Mouse (Mus musculus): ENCODE measurements around the gene C130074G19Rik. TPM values are rescaled to one million over a fixed set of nuclear protein-coding genes. Genes with fewer than 3 reads are reported as not detected.
A peak's percentile ranks its signal among the peaks of the same experiment; 100 is the strongest.

Gene C130074G19Rik
- total RNA-seq, 2 experiments from 2014 or later = 7.0 to 8.1 TPM

DNA sequence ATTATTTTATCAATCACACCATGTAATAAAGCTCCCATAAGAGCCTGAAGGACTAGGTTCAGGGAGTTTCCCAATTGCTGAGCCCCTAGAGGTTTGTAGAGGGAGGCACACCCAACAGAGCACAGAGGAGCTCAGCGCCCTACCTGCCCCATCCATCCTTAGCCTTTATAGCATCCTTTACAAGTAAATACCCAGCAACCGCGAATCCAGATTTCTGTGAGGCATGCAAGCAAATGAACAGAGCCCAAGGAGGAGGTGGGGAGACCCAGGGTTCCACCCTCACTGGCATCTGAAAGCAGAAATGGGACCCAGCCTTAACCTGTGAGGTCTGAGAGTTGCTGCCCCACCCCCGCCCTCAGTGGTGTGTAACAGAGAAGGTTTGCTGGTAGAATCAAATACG lies 46.7 kb downstream of the C130074G19Rik start:
- no peak for DNase-seq

DNA sequence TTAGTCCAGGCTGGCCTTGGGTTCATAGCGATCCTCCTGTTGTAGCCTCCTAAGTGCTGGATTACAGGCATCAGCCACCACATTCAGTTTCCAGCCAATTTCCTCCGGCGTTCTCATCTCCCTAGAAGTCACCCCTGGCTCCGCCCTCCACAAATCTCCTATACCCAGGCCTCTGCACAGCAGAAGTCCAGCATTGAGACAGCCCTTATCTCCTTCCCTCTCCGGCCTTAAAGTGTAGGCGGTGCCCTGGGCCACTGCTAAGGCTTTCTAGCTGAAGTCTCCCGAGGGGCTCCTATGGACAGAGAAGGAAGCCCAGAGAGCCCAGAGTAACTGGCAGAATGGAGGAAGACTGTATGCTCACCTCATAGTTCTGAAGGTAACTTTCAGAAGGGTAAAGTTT lies 49.5 kb downstream of the C130074G19Rik start:
- DNase-seq = no peak

- DNase-seq = no peak
Measured at GRCm38 (mm10) chr1:184832211-184832610, 50.8 kb downstream of the C130074G19Rik start.

- DNase-seq = no peak
Measured at GRCm38 (mm10) chr1:184829897-184830296, 53.1 kb downstream of the C130074G19Rik start.

- DNase-seq = no peak
Measured at GRCm38 (mm10) chr1:184827175-184827701, 55.8 kb downstream of the C130074G19Rik start.

GRCm38 (mm10) chr1:184825093-184825492 lies 57.9 kb downstream of the C130074G19Rik start:
- DNase-seq = no peak

DNA sequence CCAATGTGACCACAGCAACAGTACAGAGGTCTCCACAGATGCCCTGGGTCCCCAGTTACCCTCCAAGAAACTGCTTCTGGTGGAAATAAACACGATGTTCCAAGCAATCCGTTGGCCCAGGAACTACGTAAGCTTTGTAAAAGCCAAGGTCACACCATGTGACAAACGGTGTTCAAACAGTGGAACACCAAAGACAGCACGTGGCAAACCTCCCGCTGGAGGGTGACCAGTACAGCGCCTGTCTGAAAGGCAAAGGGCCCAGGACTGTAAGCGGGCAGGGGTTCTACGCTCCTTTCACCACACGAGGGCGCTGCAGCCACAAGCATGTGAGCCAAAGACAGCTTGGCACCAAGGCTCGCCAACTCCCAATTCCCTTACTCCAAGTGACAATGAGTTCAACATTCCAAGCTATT lies 58.6 kb downstream of the C130074G19Rik start:
- peak; percentile 83 to 85 for DNase-seq

GRCm38 (mm10) chr1:184822678-184823077 lies 60.3 kb downstream of the C130074G19Rik start:
- DNase-seq = peak in 1 of 2 experiments; percentile 34

Small RNA genes within 50 kb of the gene (microRNA-seq; reads per million reads assigned to microRNA genes)
- gene Mir1981 = 264 to 344 reads per million in 2 experiments

Other genes starting within 250 kb of the C130074G19Rik start
- under 1 TPM; 0.75 to 0.81 TPM for gene Hlx, start 150.6 kb downstream of the C130074G19Rik start, total RNA-seq (2021)
- under 1 TPM in 1 of 2 experiments, not detected in 1; 0.25 TPM for gene Marc1, start 71.9 kb downstream of the C130074G19Rik start, total RNA-seq (2021)
- 100 to 1,000 TPM; 103 to 110 TPM for gene Marc2, start 36.8 kb downstream of the C130074G19Rik start, total RNA-seq (2021)
- 10 to 100 TPM; 51.6 to 54.3 TPM for gene Mark1, start 116.4 kb upstream of the C130074G19Rik start, total RNA-seq (2021)

Data from layer of hippocampus, postnatal 36 days (tissue).